Mouse (Mus musculus): ENCODE measurements around the gene Dut. TPM values are rescaled to one million over a fixed set of nuclear protein-coding genes. Genes with fewer than 3 reads are reported as not detected.

The Dut gene
- 42.2 and 47.5 TPM in 2 replicates for polyA plus RNA-seq (2012; rRNA removed)

DNA sequence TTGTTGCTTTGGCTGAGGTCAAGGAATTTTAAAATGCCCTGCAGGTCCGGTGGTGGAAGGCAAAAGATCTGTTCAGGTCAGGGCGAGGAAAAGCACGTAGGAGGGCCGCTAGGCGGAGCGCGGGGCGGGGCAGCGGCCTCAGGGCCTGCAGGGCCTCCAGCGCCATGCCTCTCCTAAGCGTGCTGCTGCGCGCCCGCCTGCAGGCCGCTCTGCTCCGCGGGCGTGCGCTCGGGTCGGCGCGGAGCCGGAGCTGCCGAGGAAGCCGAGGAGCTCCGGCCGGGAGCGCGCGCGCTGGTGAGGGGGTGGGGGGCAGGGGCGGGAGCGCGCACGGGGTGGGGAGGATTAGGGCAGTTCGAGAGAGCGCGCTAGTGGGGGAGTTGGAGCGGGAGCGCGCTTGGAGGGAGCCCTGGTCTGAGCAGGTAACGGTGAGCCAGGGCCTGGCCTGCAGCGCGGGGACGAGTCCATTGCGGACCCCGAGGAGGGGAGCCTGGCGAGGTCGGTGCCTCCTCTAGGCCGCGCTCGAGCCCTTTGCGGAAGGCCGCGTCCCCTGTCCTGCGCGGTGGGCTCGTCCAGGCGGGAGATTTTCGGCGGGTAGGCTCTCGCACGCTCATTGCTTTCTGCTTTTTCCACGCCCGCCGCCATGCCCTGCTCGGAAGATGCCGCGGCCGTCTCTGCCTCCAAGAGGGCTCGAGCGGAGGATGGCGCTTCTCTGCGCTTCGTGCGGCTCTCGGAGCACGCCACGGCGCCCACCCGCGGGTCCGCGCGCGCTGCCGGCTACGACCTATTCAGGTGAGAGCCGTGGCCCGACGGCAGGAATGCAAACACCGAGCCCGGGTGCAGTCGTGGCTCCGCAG, at the start of gene Dut:
Gene Dut, plus strand, starts transcription at position 83 of the 854 bp plus-strand sequence.

Other genes starting within 250 kb of the Dut start
- 1.5 and 1.7 TPM in 2 replicates for gene Slc24a5, start 179.1 kb upstream of the Dut start, polyA plus RNA-seq (2012; rRNA removed)
- gene Myef2, start 123.5 kb upstream of the Dut start, polyA plus RNA-seq (2012; rRNA removed): 12.7 and 12.9 TPM in 2 replicates
- not detected in 2 replicates for gene Ctxn2, start 110.5 kb upstream of the Dut start, polyA plus RNA-seq (2012; rRNA removed)
- gene Slc12a1, start 94.7 kb upstream of the Dut start, polyA plus RNA-seq (2012; rRNA removed): not detected in 2 replicates

Data from liver, embryonic 18 days (tissue).